Mouse (Mus musculus): ENCODE measurements around the gene Snx5. TPM values are rescaled to one million over a fixed set of nuclear protein-coding genes. Genes with fewer than 3 reads are reported as not detected.

The Snx5 gene
- polyA plus RNA-seq (2012; rRNA removed; ENCODE audit: low replicate concordance): 58.0 and 60.8 TPM in 2 replicates

GRCm38 (mm10) chr2:144270507-144271420, at the start of gene Snx5, which contains the start of gene Mgme1:
Gene Snx5 (minus strand): TSS chr2:144270906.
Gene Mgme1 (plus strand): TSS chr2:144270663.

Other genes with a start within 250 kb of the Snx5 start
- not detected in 2 replicates for gene Banf2, start 237.8 kb downstream of the Snx5 start, polyA plus RNA-seq (2012; rRNA removed; ENCODE audit: low replicate concordance)
- 2.8 and 5.3 TPM in 2 replicates for gene Mgme1, start 243 bp downstream of the Snx5 start, polyA plus RNA-seq (2012; rRNA removed; ENCODE audit: low replicate concordance)
- gene Ovol2, start 61.2 kb upstream of the Snx5 start, polyA plus RNA-seq (2012; rRNA removed; ENCODE audit: low replicate concordance): 1.0 and 1.4 TPM in 2 replicates
- 18.7 and 31.5 TPM in 2 replicates for gene Kat14, start 98.1 kb upstream of the Snx5 start, polyA plus RNA-seq (2012; rRNA removed; ENCODE audit: low replicate concordance)
- not detected in 2 replicates for gene Pet117, start 98.1 kb upstream of the Snx5 start, polyA plus RNA-seq (2012; rRNA removed; ENCODE audit: low replicate concordance)